ENCODE assay signal across 8 mouse cellular contexts in genomic region chr2:118761358-118761757, GRCm38 (mm10). TPM values are rescaled to one million over a fixed set of nuclear protein-coding genes. Genes with fewer than 3 reads are reported as not detected.
DNase-seq lines count a peak whose midpoint lies in the region; ATAC-seq and TF ChIP-seq lines count a peak whose summit lies in the region.

No protein-coding gene starts in this region.

- peak overlapping the region; percentile 88 for H3ac ChIP-seq in C2C12 (ENCODE audit: control insufficient read depth, insufficient read length, low read depth)

- WGBS in forebrain, embryonic 16.5 days: 79% methylated on average over 12 of the region's 12 CpGs
- WGBS in liver, embryonic 13.5 days (ENCODE audit: insufficient replicate concordance): 80% methylated on average over 12 of the region's 12 CpGs

- H3K9ac ChIP-seq in forebrain, embryonic 16.5 days (replicated peaks; ENCODE audit: low read depth, low read length): peak overlapping the region; percentile 55
- H3K9ac ChIP-seq in liver, embryonic 13.5 days: no peak overlapping the region

- H3K4me1 ChIP-seq in forebrain, embryonic 16.5 days (replicated peaks; ENCODE audit: control insufficient read depth, insufficient read depth, low read length): peaks cover 42% of the 10 kb centered on the region
- peaks cover 54% of the 10 kb centered on the region for H3K4me1 ChIP-seq in liver, embryonic 13.5 days (replicated peaks)

- peak overlapping the region; percentile 49 for H3K4me2 ChIP-seq in forebrain, embryonic 16.5 days (ENCODE audit: low read length)
- H3K4me2 ChIP-seq in liver, embryonic 13.5 days: peak overlapping the region; percentile 71

- H3K79me3 ChIP-seq in C2C12 (ENCODE audit: low read depth): peaks cover 10% of the 10 kb centered on the region

- no peaks in the 10 kb centered on the region for H3K9me3 ChIP-seq in forebrain, embryonic 16.5 days (ENCODE audit: control insufficient read depth, low read length)
- no peaks in the 10 kb centered on the region for H3K9me3 ChIP-seq in liver, embryonic 13.5 days (replicated peaks)

- DNase-seq in heart, adult 11 months: peak; percentile 94
- DNase-seq in heart, postnatal 36 days: no peak
- no peak for DNase-seq in liver, embryonic 13.5 days
- DNase-seq in right cerebral cortex, adult 18-20 months: no peak
- no peak for DNase-seq in thymus, postnatal 0 days (ENCODE audit: low spot score)

- peaks cover 43% of the 10 kb centered on the region for H3K79me2 ChIP-seq in C2C12 (ENCODE audit: control insufficient read depth, insufficient read depth)

- intact Hi-C loops in heart, postnatal 36 days (cut with DNase I): loop anchor here (1.0 to 5.0 kb wide), 2 partner anchors 16 to 216 kb away; partner anchors contain the start of gene Inafm2

- TF ChIP-seq CTCF in C2C12 (IDR thresholded peaks at IDR 0.05; ENCODE audit: control insufficient read depth, insufficient read depth, insufficient read length): peak; percentile 57

- H3K27me3 ChIP-seq in C2C12 (ENCODE audit: control insufficient read depth, insufficient read depth, insufficient read length): no peaks in the 10 kb centered on the region
- no peaks in the 10 kb centered on the region for H3K27me3 ChIP-seq in forebrain, embryonic 16.5 days (replicated peaks; ENCODE audit: control insufficient read depth, insufficient read depth, low read length)
- H3K27me3 ChIP-seq in liver, embryonic 13.5 days: peaks cover 31% of the 10 kb centered on the region

- ATAC-seq in forebrain, embryonic 16.5 days: no peak
- ATAC-seq in liver, embryonic 13.5 days (ENCODE audit: low read depth): no peak
- no peak for ATAC-seq in inflammation-experienced regulatory T-cells, adult 6 months

- peak overlapping the region; percentile 46 for H3K4me3 ChIP-seq in C2C12 (ENCODE audit: insufficient read depth, poor library complexity, severe bottlenecking)
- no peak overlapping the region for H3K4me3 ChIP-seq in forebrain, embryonic 16.5 days (replicated peaks; ENCODE audit: low read length)
- no peak overlapping the region for H3K4me3 ChIP-seq in liver, embryonic 13.5 days (replicated peaks)

- peaks cover 42% of the 10 kb centered on the region for H3K36me3 ChIP-seq in C2C12 (ENCODE audit: control insufficient read depth, insufficient read depth)
- H3K36me3 ChIP-seq in forebrain, embryonic 16.5 days (ENCODE audit: control insufficient read depth, insufficient read depth): no peaks in the 10 kb centered on the region
- no peaks in the 10 kb centered on the region for H3K36me3 ChIP-seq in liver, embryonic 13.5 days

- peak overlapping the region; percentile 97 for H3K27ac ChIP-seq in forebrain, embryonic 16.5 days (ENCODE audit: low read length)
- H3K27ac ChIP-seq in liver, embryonic 13.5 days: no peak overlapping the region

TF ChIP-seq in C2C12, 6 proteins besides CTCF, POLR2A, EP300 and RAD21:
- no peak for TF ChIP-seq USF1 (IDR thresholded peaks at IDR 0.05; ENCODE audit: low read depth)
- no peak for TF ChIP-seq MYOD1 (IDR thresholded peaks at IDR 0.05; ENCODE audit: control insufficient read depth, insufficient read length, low read depth)
- TF ChIP-seq CEBPB (IDR thresholded peaks at IDR 0.05; ENCODE audit: low read depth): peak; percentile 55
- TF ChIP-seq MYOG (IDR thresholded peaks at IDR 0.05; ENCODE audit: control insufficient read depth, extremely low read depth, insufficient read length): no peak
- TF ChIP-seq FOSL1 (IDR thresholded peaks at IDR 0.05; ENCODE audit: insufficient read depth, low read length, poor library complexity, severe bottlenecking): no peak

RNA-seq across cellular contexts. Expression of gene Ccdc9b, which starts 1.1 kb away (rescaled TPM):
- 10 to 100 TPM; 24.1 to 28.3 TPM for total RNA-seq in heart, postnatal 36 days (2021)
- polyA plus RNA-seq in C2C12 (2012; fragmentation: generic; extraction: Trizol): 9.3 TPM
- 1.3 and 1.6 TPM in 2 replicates for polyA plus RNA-seq in forebrain, embryonic 16.5 days (2015; fragmentation: Nextera tagmentation; extraction: Ambion mirVana)
- polyA plus RNA-seq in liver, embryonic 13.5 days (2015; fragmentation: Nextera tagmentation; extraction: Ambion mirVana): 0.20 and 0.23 TPM in 2 replicates
- polyA plus RNA-seq in thymus, postnatal 0 days (2015; fragmentation: Nextera tagmentation; extraction: Ambion mirVana): 0.27 and 0.28 TPM in 2 replicates
- polyA plus RNA-seq in inflammation-experienced regulatory T-cells, adult 6 months (2017; shearing (Covaris generic)): under 1 TPM in 2 of 3 experiments, not detected in 1; 0.16 to 0.30 TPM

RNA-seq across cellular contexts. Expression of gene Phgr1, which starts 11.2 kb away (rescaled TPM):
- not detected for total RNA-seq in heart, postnatal 36 days (2021)
- not detected for polyA plus RNA-seq in C2C12 (2012; fragmentation: generic; extraction: Trizol)
- not detected in 2 replicates for polyA plus RNA-seq in forebrain, embryonic 16.5 days (2015; fragmentation: Nextera tagmentation; extraction: Ambion mirVana)
- polyA plus RNA-seq in liver, embryonic 13.5 days (2015; fragmentation: Nextera tagmentation; extraction: Ambion mirVana): not detected in 2 replicates
- 0.92 and 1.5 TPM in 2 replicates for polyA plus RNA-seq in thymus, postnatal 0 days (2015; fragmentation: Nextera tagmentation; extraction: Ambion mirVana)
- not detected for polyA plus RNA-seq in inflammation-experienced regulatory T-cells, adult 6 months (2017; shearing (Covaris generic))

RNA-seq across cellular contexts. Expression of gene Inafm2, which starts 15.8 kb away (rescaled TPM):
- total RNA-seq in heart, postnatal 36 days (2021): 10 to 100 TPM; 27.2 to 29.6 TPM
- 10.3 TPM for polyA plus RNA-seq in C2C12 (2012; fragmentation: generic; extraction: Trizol)
- polyA plus RNA-seq in forebrain, embryonic 16.5 days (2015; fragmentation: Nextera tagmentation; extraction: Ambion mirVana): 24.4 and 27.0 TPM in 2 replicates
- 18.4 and 19.1 TPM in 2 replicates for polyA plus RNA-seq in liver, embryonic 13.5 days (2015; fragmentation: Nextera tagmentation; extraction: Ambion mirVana)
- 22.3 and 26.4 TPM in 2 replicates for polyA plus RNA-seq in thymus, postnatal 0 days (2015; fragmentation: Nextera tagmentation; extraction: Ambion mirVana)
- 10 to 100 TPM; 28.1 to 40.7 (median 28.2) TPM for polyA plus RNA-seq in inflammation-experienced regulatory T-cells, adult 6 months (2017; shearing (Covaris generic))

RNA-seq across cellular contexts. Expression of gene Disp2, which starts 18.2 kb away (rescaled TPM):
- total RNA-seq in heart, postnatal 36 days (2021): under 1 TPM; 0.03 to 0.06 TPM
- polyA plus RNA-seq in C2C12 (2012; fragmentation: generic; extraction: Trizol): 0.05 TPM
- polyA plus RNA-seq in forebrain, embryonic 16.5 days (2015; fragmentation: Nextera tagmentation; extraction: Ambion mirVana): 27.3 and 36.9 TPM in 2 replicates
- polyA plus RNA-seq in liver, embryonic 13.5 days (2015; fragmentation: Nextera tagmentation; extraction: Ambion mirVana): 0.24 and 0.31 TPM in 2 replicates
- polyA plus RNA-seq in thymus, postnatal 0 days (2015; fragmentation: Nextera tagmentation; extraction: Ambion mirVana): 0.07 and 0.09 TPM in 2 replicates
- polyA plus RNA-seq in inflammation-experienced regulatory T-cells, adult 6 months (2017; shearing (Covaris generic)): not detected

RNA-seq across cellular contexts. Expression of gene Plcb2, which starts 33.1 kb away (rescaled TPM):
- 1 to 10 TPM; 1.9 to 2.7 TPM for total RNA-seq in heart, postnatal 36 days (2021)
- polyA plus RNA-seq in C2C12 (2012; fragmentation: generic; extraction: Trizol): not detected
- 0.63 and 1.2 TPM in 2 replicates for polyA plus RNA-seq in forebrain, embryonic 16.5 days (2015; fragmentation: Nextera tagmentation; extraction: Ambion mirVana)
- 1.6 and 1.7 TPM in 2 replicates for polyA plus RNA-seq in liver, embryonic 13.5 days (2015; fragmentation: Nextera tagmentation; extraction: Ambion mirVana)
- polyA plus RNA-seq in thymus, postnatal 0 days (2015; fragmentation: Nextera tagmentation; extraction: Ambion mirVana): 10.1 and 11.8 TPM in 2 replicates
- 10 to 100 TPM in 2 of 3 experiments, 1 to 10 TPM in 1; 8.2 to 18.9 (median 18.4) TPM for polyA plus RNA-seq in inflammation-experienced regulatory T-cells, adult 6 months (2017; shearing (Covaris generic))
